ENCODE assay signal across 17 mouse cellular contexts in the genomic region with DNA sequence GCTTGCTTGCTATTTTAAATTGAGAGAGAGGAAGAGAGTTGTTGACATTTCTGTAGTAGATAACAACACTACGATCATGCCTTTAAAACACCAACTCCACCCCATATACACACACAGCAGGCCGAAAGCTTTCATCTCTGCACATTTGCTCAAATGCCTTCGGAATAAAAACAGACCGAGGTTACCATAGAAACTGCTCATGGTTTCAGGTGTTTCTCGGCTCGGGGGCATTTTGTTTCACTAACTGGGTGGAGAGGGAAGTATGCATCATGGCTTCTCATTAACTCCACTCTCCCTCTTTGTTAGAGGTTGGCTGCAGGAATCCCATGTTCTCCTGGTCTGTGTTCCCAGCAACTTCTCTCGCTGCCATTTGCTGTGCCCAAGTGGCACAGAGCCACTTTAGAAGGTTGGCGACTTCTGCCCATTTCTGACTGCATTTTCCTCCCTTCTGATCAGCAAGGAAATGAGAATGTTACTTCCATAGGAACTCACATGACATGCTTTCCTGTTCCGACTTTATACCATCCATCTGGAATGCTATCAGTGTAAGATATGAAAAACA. TPM values are rescaled to one million over a fixed set of nuclear protein-coding genes. Genes with fewer than 3 reads are reported as not detected.
DNase-seq lines count a peak whose midpoint lies in the region; ATAC-seq and TF ChIP-seq lines count a peak whose summit lies in the region.
"Had no signal": no experiment of that assay in that cellular context is flagged by ENCODE, and none has a peak within 500 bp of the region (broad histone marks: within the 10 kb centered on the region; RNA-seq: fewer than 3 reads in every experiment).

No protein-coding gene starts in this region.

- H3K36me3 ChIP-seq in forebrain, embryonic 16.5 days (ENCODE audit: control insufficient read depth, insufficient read depth) = no peaks in the 10 kb centered on the region
- no peaks in the 10 kb centered on the region for H3K36me3 ChIP-seq in forebrain, embryonic 13.5 days (ENCODE audit: poor library complexity, severe bottlenecking)
- H3K36me3 ChIP-seq in midbrain, embryonic 15.5 days (replicated peaks) = no peaks in the 10 kb centered on the region
- no peaks in the 10 kb centered on the region for H3K36me3 ChIP-seq in midbrain, embryonic 13.5 days
- H3K36me3 ChIP-seq in midbrain, postnatal 0 days (ENCODE audit: insufficient read depth, low read length) = no peaks in the 10 kb centered on the region
- H3K36me3 ChIP-seq: G1E; intestine, embryonic 15.5 days had no signal

- DNase-seq in midbrain, postnatal 0 days (ENCODE audit: low spot score) = peak; percentile 31
- no peak for DNase-seq in adrenal gland, postnatal 10 days
- DNase-seq: layer of hippocampus, postnatal 36 days; liver; lung, postnatal 36 days; thymus, postnatal 4 days had no signal

- TF ChIP-seq POLR2A in bone marrow, adult 2 months (IDR thresholded peaks at IDR 0.05; ENCODE audit: borderline replicate concordance, control insufficient read depth, low read depth, low read length) = no peak

- H3K9me3 ChIP-seq in forebrain, embryonic 16.5 days (ENCODE audit: control insufficient read depth, low read length) = no peaks in the 10 kb centered on the region
- no peaks in the 10 kb centered on the region for H3K9me3 ChIP-seq in forebrain, embryonic 13.5 days (replicated peaks)
- no peaks in the 10 kb centered on the region for H3K9me3 ChIP-seq in midbrain, embryonic 15.5 days
- H3K9me3 ChIP-seq in midbrain, embryonic 13.5 days = no peaks in the 10 kb centered on the region
- no peaks in the 10 kb centered on the region for H3K9me3 ChIP-seq in midbrain, postnatal 0 days (ENCODE audit: low read length)
- H3K9me3 ChIP-seq: G1E; intestine, embryonic 15.5 days had no signal

- WGBS in forebrain, embryonic 16.5 days = 40% methylated on average over 9 of the region's 9 CpGs
- 49% methylated on average over 9 of the region's 9 CpGs for WGBS in forebrain, embryonic 13.5 days
- 40% methylated on average over 9 of the region's 9 CpGs for WGBS in midbrain, embryonic 15.5 days
- WGBS in midbrain, embryonic 13.5 days = 65% methylated on average over 9 of the region's 9 CpGs
- WGBS in bone marrow, adult 2 months = 69% methylated on average over 9 of the region's 9 CpGs
- WGBS in midbrain, postnatal 0 days = 41% methylated on average over 9 of the region's 9 CpGs

- H3K9ac ChIP-seq in forebrain, embryonic 16.5 days (replicated peaks; ENCODE audit: low read depth, low read length) = no peak overlapping the region
- H3K9ac ChIP-seq in forebrain, embryonic 13.5 days = no peak overlapping the region
- no peak overlapping the region for H3K9ac ChIP-seq in midbrain, embryonic 15.5 days
- H3K9ac ChIP-seq in midbrain, embryonic 13.5 days (replicated peaks) = no peak overlapping the region
- H3K9ac ChIP-seq in midbrain, postnatal 0 days (replicated peaks; ENCODE audit: low read length, poor library complexity, severe bottlenecking) = no peak overlapping the region
- H3K9ac ChIP-seq: intestine, embryonic 15.5 days had no signal

- no peaks in the 10 kb centered on the region for H3K27me3 ChIP-seq in forebrain, embryonic 16.5 days (replicated peaks; ENCODE audit: control insufficient read depth, insufficient read depth, low read length)
- no peaks in the 10 kb centered on the region for H3K27me3 ChIP-seq in forebrain, embryonic 13.5 days
- H3K27me3 ChIP-seq in midbrain, embryonic 15.5 days (replicated peaks) = no peaks in the 10 kb centered on the region
- H3K27me3 ChIP-seq in midbrain, embryonic 13.5 days = no peaks in the 10 kb centered on the region
- H3K27me3 ChIP-seq in midbrain, postnatal 0 days (ENCODE audit: insufficient read depth, low read length) = no peaks in the 10 kb centered on the region
- H3K27me3 ChIP-seq: intestine, embryonic 15.5 days had no signal

- 0 out of 2 replicates have a peak, but pooled peaks have one; percentile 21 for ATAC-seq in forebrain, embryonic 16.5 days
- no peak for ATAC-seq in forebrain, embryonic 13.5 days
- peak; percentile 32 for ATAC-seq in midbrain, embryonic 15.5 days (replicated peaks)
- ATAC-seq in midbrain, embryonic 13.5 days = no peak
- peak; percentile 21; the same call in 1 of the 2 replicates for ATAC-seq in midbrain, postnatal 0 days (ENCODE audit: low FRiP score)
- ATAC-seq: intestine, embryonic 15.5 days had no signal

- H3K4me2 ChIP-seq in forebrain, embryonic 16.5 days (ENCODE audit: low read length) = no peak overlapping the region
- H3K4me2 ChIP-seq in forebrain, embryonic 13.5 days = no peak overlapping the region
- H3K4me2 ChIP-seq in midbrain, embryonic 15.5 days = no peak overlapping the region
- no peak overlapping the region for H3K4me2 ChIP-seq in midbrain, embryonic 13.5 days (replicated peaks)
- H3K4me2 ChIP-seq in midbrain, postnatal 0 days (ENCODE audit: low read depth, low read length, poor library complexity, severe bottlenecking) = no peak overlapping the region
- H3K4me2 ChIP-seq: intestine, embryonic 15.5 days had no signal

- H3K27ac ChIP-seq in forebrain, embryonic 16.5 days (ENCODE audit: low read length) = no peak overlapping the region
- H3K27ac ChIP-seq in forebrain, embryonic 13.5 days = no peak overlapping the region
- peak overlapping the region; percentile 55 for H3K27ac ChIP-seq in midbrain, embryonic 15.5 days
- no peak overlapping the region for H3K27ac ChIP-seq in midbrain, embryonic 13.5 days
- peak overlapping the region; percentile 36; the same call in 1 of the 2 replicates for H3K27ac ChIP-seq in bone marrow, adult 2 months (ENCODE audit: control insufficient read depth, insufficient read depth, low read depth, low read length, poor library complexity)
- H3K27ac ChIP-seq in midbrain, postnatal 0 days (ENCODE audit: low read depth, low read length) = peak overlapping the region; percentile 55; the same call in 1 of the 2 replicates
- H3K27ac ChIP-seq: intestine, embryonic 15.5 days had no signal

- H3K4me1 ChIP-seq in forebrain, embryonic 16.5 days (replicated peaks; ENCODE audit: control insufficient read depth, insufficient read depth, low read length) = peaks cover 12% of the 10 kb centered on the region; the same call in 1 of the 2 replicates
- peaks cover 21% of the 10 kb centered on the region for H3K4me1 ChIP-seq in forebrain, embryonic 13.5 days
- H3K4me1 ChIP-seq in midbrain, embryonic 15.5 days = peaks cover 13% of the 10 kb centered on the region
- peaks cover 11% of the 10 kb centered on the region; the same call in 1 of the 2 replicates for H3K4me1 ChIP-seq in midbrain, embryonic 13.5 days (replicated peaks)
- H3K4me1 ChIP-seq in bone marrow, adult 2 months (ENCODE audit: control insufficient read depth, insufficient read depth, low read length) = peaks cover 1% of the 10 kb centered on the region
- peaks cover 8% of the 10 kb centered on the region; the same call in 1 of the 2 replicates for H3K4me1 ChIP-seq in midbrain, postnatal 0 days (ENCODE audit: insufficient read depth, low read length)
- H3K4me1 ChIP-seq: intestine, embryonic 15.5 days had no signal

- TF ChIP-seq CTCF in bone marrow, adult 2 months (IDR thresholded peaks at IDR 0.05; ENCODE audit: control insufficient read depth, insufficient read depth, low read length) = no peak
- TF ChIP-seq CTCF in midbrain, postnatal 0 days (IDR thresholded peaks at IDR 0.05) = no peak

- H3K4me3 ChIP-seq in forebrain, embryonic 16.5 days (replicated peaks; ENCODE audit: low read length) = no peak overlapping the region
- no peak overlapping the region for H3K4me3 ChIP-seq in forebrain, embryonic 13.5 days
- no peak overlapping the region for H3K4me3 ChIP-seq in midbrain, embryonic 15.5 days
- H3K4me3 ChIP-seq in midbrain, embryonic 13.5 days (replicated peaks) = no peak overlapping the region
- H3K4me3 ChIP-seq in bone marrow, adult 2 months (replicated peaks; ENCODE audit: control insufficient read depth, low read depth, low read length) = no peak overlapping the region
- H3K4me3 ChIP-seq in midbrain, postnatal 0 days (ENCODE audit: low read depth, low read length) = no peak overlapping the region
- H3K4me3 ChIP-seq: erythroblast, embryonic 14.5 days; intestine, embryonic 15.5 days had no signal

RNA-seq across cellular contexts. Expression of a gene that starts 5.6 kb away (rescaled TPM):
- polyA plus RNA-seq in forebrain, embryonic 16.5 days (2015; fragmentation: Nextera tagmentation; extraction: Ambion mirVana) = 6.8 and 7.7 TPM in 2 replicates
- polyA plus RNA-seq in forebrain, embryonic 13.5 days (2015; fragmentation: Nextera tagmentation; extraction: Ambion mirVana) = 8.1 and 8.5 TPM in 2 replicates
- polyA plus RNA-seq in midbrain, embryonic 15.5 days (2015; fragmentation: Nextera tagmentation; extraction: Ambion mirVana) = 6.5 and 7.7 TPM in 2 replicates
- polyA plus RNA-seq in midbrain, embryonic 13.5 days (2015; fragmentation: Nextera tagmentation; extraction: Ambion mirVana) = 5.7 and 6.5 TPM in 2 replicates
- polyA plus RNA-seq in bone marrow, adult 2 months (2011; ENCODE audit: insufficient read depth, insufficient read length, low replicate concordance, missing spikeins) = 4.8 and 7.0 TPM in 2 replicates
- total RNA-seq in midbrain, postnatal 0 days (2014; rRNA removed) = 8.6 and 8.8 TPM in 2 replicates
- polyA plus RNA-seq in midbrain, postnatal 0 days (2015; fragmentation: Nextera tagmentation; extraction: Ambion mirVana) = 11.2 and 12.0 TPM in 2 replicates
- 10 to 100 TPM; 29.4 to 36.3 TPM for total RNA-seq in adrenal gland, postnatal 10 days (2021)

RNA-seq across cellular contexts. Expression of a gene that starts 49.2 kb away (rescaled TPM):
- polyA plus RNA-seq in forebrain, embryonic 16.5 days (2015; fragmentation: Nextera tagmentation; extraction: Ambion mirVana) = 0.97 and 1.3 TPM in 2 replicates
- 0.19 and 0.77 TPM in 2 replicates for polyA plus RNA-seq in forebrain, embryonic 13.5 days (2015; fragmentation: Nextera tagmentation; extraction: Ambion mirVana)
- polyA plus RNA-seq in midbrain, embryonic 15.5 days (2015; fragmentation: Nextera tagmentation; extraction: Ambion mirVana) = 0.09 TPM in 1 of 2 replicates, not detected in the other
- polyA plus RNA-seq in midbrain, embryonic 13.5 days (2015; fragmentation: Nextera tagmentation; extraction: Ambion mirVana) = not detected in 2 replicates
- 1.7 and 7.8 TPM in 2 replicates for polyA plus RNA-seq in bone marrow, adult 2 months (2011; ENCODE audit: insufficient read depth, insufficient read length, low replicate concordance, missing spikeins)
- not detected in 2 replicates for total RNA-seq in midbrain, postnatal 0 days (2014; rRNA removed)
- 0.19 and 0.28 TPM in 2 replicates for polyA plus RNA-seq in midbrain, postnatal 0 days (2015; fragmentation: Nextera tagmentation; extraction: Ambion mirVana)
- total RNA-seq in adrenal gland, postnatal 10 days (2021) = 10 to 100 TPM; 29.6 to 65.4 TPM
- total RNA-seq: G1E had no signal
- polyA plus RNA-seq: erythroblast, embryonic 14.5 days; G1E had no signal

RNA-seq across cellular contexts. Expression of a gene that starts 55.2 kb away (rescaled TPM):
- 0.21 TPM in 1 of 2 replicates, not detected in the other for polyA plus RNA-seq in forebrain, embryonic 16.5 days (2015; fragmentation: Nextera tagmentation; extraction: Ambion mirVana)
- polyA plus RNA-seq in forebrain, embryonic 13.5 days (2015; fragmentation: Nextera tagmentation; extraction: Ambion mirVana) = not detected in 2 replicates
- not detected in 2 replicates for polyA plus RNA-seq in midbrain, embryonic 15.5 days (2015; fragmentation: Nextera tagmentation; extraction: Ambion mirVana)
- polyA plus RNA-seq in midbrain, embryonic 13.5 days (2015; fragmentation: Nextera tagmentation; extraction: Ambion mirVana) = 0.12 TPM in 1 of 2 replicates, not detected in the other
- not detected in 2 replicates for polyA plus RNA-seq in bone marrow, adult 2 months (2011; ENCODE audit: insufficient read depth, insufficient read length, low replicate concordance, missing spikeins)
- not detected in 2 replicates for total RNA-seq in midbrain, postnatal 0 days (2014; rRNA removed)
- 0.09 TPM in 1 of 2 replicates, not detected in the other for polyA plus RNA-seq in midbrain, postnatal 0 days (2015; fragmentation: Nextera tagmentation; extraction: Ambion mirVana)
- under 1 TPM; 0.48 to 0.90 TPM for total RNA-seq in adrenal gland, postnatal 10 days (2021)
- total RNA-seq: G1E; gastrocnemius, postnatal 4 days; layer of hippocampus, postnatal 36 days had no signal
- polyA plus RNA-seq: cerebellum, adult 2 months; erythroblast, embryonic 14.5 days; G1E; heart, embryonic 16.5 days had no signal

Comparison
In these comparisons a context has a peak if more than half of its experiments do, and no peak if none do; other contexts are left out.
1. ATAC-seq: peak in forebrain, embryonic 16.5 days (single experiment), midbrain, embryonic 15.5 days (single experiment) and midbrain, postnatal 0 days (single experiment); none in forebrain, embryonic 13.5 days (single experiment) and midbrain, embryonic 13.5 days (single experiment).
2. H3K27ac ChIP-seq: peak in midbrain, embryonic 15.5 days (single experiment), bone marrow, adult 2 months (single experiment) and midbrain, postnatal 0 days (single experiment); none in forebrain, embryonic 16.5 days (single experiment), forebrain, embryonic 13.5 days (single experiment) and midbrain, embryonic 13.5 days (single experiment).